Mouse (Mus musculus): ENCODE data around the gene Pgf. TPM values are rescaled to one million over a fixed set of nuclear protein-coding genes. Genes with fewer than 3 reads are reported as not detected.

Pgf gene
- polyA plus RNA-seq, 1 experiment from 2014 or later, result 13.1 TPM

GRCm38 (mm10) chr12:85170284-85170947 lies 7.2 kb downstream of the Pgf start:
- H3K9me3 ChIP-seq (ENCODE audit: control insufficient read depth, low read length), result no peaks in the 10 kb centered on the region
- no peaks in the 10 kb centered on the region for H3K36me3 ChIP-seq (ENCODE audit: control insufficient read depth, insufficient read depth, low read length)
- no peak overlapping the region for H3K4me3 ChIP-seq (ENCODE audit: low read length)
- H3K4me2 ChIP-seq (ENCODE audit: low read length), result no peak overlapping the region
- peak overlapping the region; percentile 49 for H3K27ac ChIP-seq (ENCODE audit: low read depth, low read length)
- no peak overlapping the region for H3K9ac ChIP-seq (ENCODE audit: low read depth, low read length)
- 81% methylated on average over 11 of the region's 11 CpGs for WGBS
- peak; percentile 58; the same call in 1 of the 2 replicates for ATAC-seq
- no peaks in the 10 kb centered on the region; the same call in 1 of the 2 replicates for H3K27me3 ChIP-seq (replicated peaks; ENCODE audit: control insufficient read depth, insufficient read depth, low read length)
- H3K4me1 ChIP-seq (ENCODE audit: control insufficient read depth, insufficient read depth, low read depth, low read length), result peaks cover 10% of the 10 kb centered on the region; the same call in 1 of the 2 replicates

GRCm38 (mm10) chr12:85169877-85170276 lies 7.7 kb downstream of the Pgf start:
- Histone ChIP-seq H3K27me3 (replicated peaks; ENCODE audit: control insufficient read depth, insufficient read depth, low read length) (no peaks in the 10 kb centered on the region; the same call in 1 of the 2 replicates), H3K36me3 (ENCODE audit: control insufficient read depth, insufficient read depth, low read length) (no peaks in the 10 kb centered on the region), H3K4me2 (ENCODE audit: low read length) (peak overlapping the region; percentile 50; the same call in 1 of the 2 replicates), H3K9me3 (ENCODE audit: control insufficient read depth, low read length) (no peaks in the 10 kb centered on the region), H3K4me1 (ENCODE audit: control insufficient read depth, insufficient read depth, low read depth, low read length) (peaks cover 9% of the 10 kb centered on the region; the same call in 1 of the 2 replicates), H3K9ac (ENCODE audit: low read depth, low read length) (no peak overlapping the region), H3K4me3 (ENCODE audit: low read length) (no peak overlapping the region), H3K27ac (ENCODE audit: low read depth, low read length) (peak overlapping the region; percentile 49)
- peak; percentile 86 for ATAC-seq
- 50% methylated on average over 3 of the region's 3 CpGs for WGBS

GRCm38 (mm10) chr12:85169117-85169858 lies 8.3 kb downstream of the Pgf start:
- Histone ChIP-seq H3K36me3 (ENCODE audit: control insufficient read depth, insufficient read depth, low read length) (no peaks in the 10 kb centered on the region), H3K9me3 (ENCODE audit: control insufficient read depth, low read length) (no peaks in the 10 kb centered on the region), H3K4me3 (ENCODE audit: low read length) (peak overlapping the region; percentile 34), H3K27me3 (replicated peaks; ENCODE audit: control insufficient read depth, insufficient read depth, low read length) (no peaks in the 10 kb centered on the region; the same call in 1 of the 2 replicates), H3K4me1 (ENCODE audit: control insufficient read depth, insufficient read depth, low read depth, low read length) (peaks cover 9% of the 10 kb centered on the region; the same call in 1 of the 2 replicates), H3K4me2 (ENCODE audit: low read length) (peak overlapping the region; percentile 50), H3K27ac (ENCODE audit: low read depth, low read length) (peak overlapping the region; percentile 49), H3K9ac (ENCODE audit: low read depth, low read length) (peak overlapping the region; percentile 47)
- peak; percentile 87 for ATAC-seq
- 25% methylated on average over 27 of the region's 27 CpGs for WGBS

GRCm38 (mm10) chr12:85166631-85167030 lies 11.0 kb downstream of the Pgf start:
- Histone ChIP-seq H3K27ac (ENCODE audit: low read depth, low read length) (no peak overlapping the region), H3K9me3 (ENCODE audit: control insufficient read depth, low read length) (no peaks in the 10 kb centered on the region), H3K4me1 (ENCODE audit: control insufficient read depth, insufficient read depth, low read depth, low read length) (peaks cover 4% of the 10 kb centered on the region; the same call in 1 of the 2 replicates), H3K9ac (ENCODE audit: low read depth, low read length) (no peak overlapping the region), H3K36me3 (ENCODE audit: control insufficient read depth, insufficient read depth, low read length) (no peaks in the 10 kb centered on the region), H3K4me2 (ENCODE audit: low read length) (no peak overlapping the region), H3K4me3 (ENCODE audit: low read length) (no peak overlapping the region), H3K27me3 (replicated peaks; ENCODE audit: control insufficient read depth, insufficient read depth, low read length) (no peaks in the 10 kb centered on the region)
- 90% methylated on average over 9 of the region's 9 CpGs for WGBS
- no peak for ATAC-seq

- H3K9me3 ChIP-seq (ENCODE audit: control insufficient read depth, low read length), result no peaks in the 10 kb centered on the region
- no peak overlapping the region for H3K27ac ChIP-seq (ENCODE audit: low read depth, low read length)
- no peak overlapping the region for H3K4me2 ChIP-seq (ENCODE audit: low read length)
- H3K4me1 ChIP-seq (ENCODE audit: control insufficient read depth, insufficient read depth, low read depth, low read length), result peaks cover 4% of the 10 kb centered on the region; the same call in 1 of the 2 replicates
- H3K36me3 ChIP-seq (ENCODE audit: control insufficient read depth, insufficient read depth, low read length), result no peaks in the 10 kb centered on the region
- H3K4me3 ChIP-seq (ENCODE audit: low read length), result no peak overlapping the region
- H3K9ac ChIP-seq (ENCODE audit: low read depth, low read length), result no peak overlapping the region
- 78% methylated on average over 5 of the region's 5 CpGs for WGBS
- no peak for ATAC-seq
- no peaks in the 10 kb centered on the region for H3K27me3 ChIP-seq (replicated peaks; ENCODE audit: control insufficient read depth, insufficient read depth, low read length)
Measured at GRCm38 (mm10) chr12:85164996-85165395, 12.6 kb downstream of the Pgf start.

- Histone ChIP-seq H3K4me2 (ENCODE audit: low read length) (no peak overlapping the region), H3K27ac (ENCODE audit: low read depth, low read length) (no peak overlapping the region), H3K4me1 (ENCODE audit: control insufficient read depth, insufficient read depth, low read depth, low read length) (no peaks in the 10 kb centered on the region), H3K27me3 (replicated peaks; ENCODE audit: control insufficient read depth, insufficient read depth, low read length) (no peaks in the 10 kb centered on the region), H3K36me3 (ENCODE audit: control insufficient read depth, insufficient read depth, low read length) (no peaks in the 10 kb centered on the region), H3K4me3 (ENCODE audit: low read length) (no peak overlapping the region), H3K9ac (ENCODE audit: low read depth, low read length) (no peak overlapping the region), H3K9me3 (ENCODE audit: control insufficient read depth, low read length) (no peaks in the 10 kb centered on the region)
- WGBS, result 86% methylated on average over 5 of the region's 5 CpGs
- no peak for ATAC-seq
Measured at GRCm38 (mm10) chr12:85159592-85159991, 18.0 kb downstream of the Pgf start.

- no peaks in the 10 kb centered on the region for H3K27me3 ChIP-seq (replicated peaks; ENCODE audit: control insufficient read depth, insufficient read depth, low read length)
- no peaks in the 10 kb centered on the region for H3K4me1 ChIP-seq (ENCODE audit: control insufficient read depth, insufficient read depth, low read depth, low read length)
- ATAC-seq, result no peak
- H3K27ac ChIP-seq (ENCODE audit: low read depth, low read length), result no peak overlapping the region
- H3K9me3 ChIP-seq (ENCODE audit: control insufficient read depth, low read length), result no peaks in the 10 kb centered on the region
- no peak overlapping the region for H3K4me2 ChIP-seq (ENCODE audit: low read length)
- no peak overlapping the region for H3K9ac ChIP-seq (ENCODE audit: low read depth, low read length)
- H3K4me3 ChIP-seq (ENCODE audit: low read length), result no peak overlapping the region
- no peaks in the 10 kb centered on the region for H3K36me3 ChIP-seq (ENCODE audit: control insufficient read depth, insufficient read depth, low read length)
- 94% methylated on average over 8 of the region's 8 CpGs for WGBS
Measured at GRCm38 (mm10) chr12:85158801-85159200, 18.8 kb downstream of the Pgf start.

- H3K27me3 ChIP-seq (replicated peaks; ENCODE audit: control insufficient read depth, insufficient read depth, low read length), result no peaks in the 10 kb centered on the region
- no peaks in the 10 kb centered on the region for H3K4me1 ChIP-seq (ENCODE audit: control insufficient read depth, insufficient read depth, low read depth, low read length)
- 84% methylated on average over 14 of the region's 14 CpGs for WGBS
- H3K9ac ChIP-seq (ENCODE audit: low read depth, low read length), result no peak overlapping the region
- H3K4me3 ChIP-seq (ENCODE audit: low read length), result no peak overlapping the region
- ATAC-seq, result no peak
- H3K4me2 ChIP-seq (ENCODE audit: low read length), result no peak overlapping the region
- H3K9me3 ChIP-seq (ENCODE audit: control insufficient read depth, low read length), result no peaks in the 10 kb centered on the region
- H3K27ac ChIP-seq (ENCODE audit: low read depth, low read length), result no peak overlapping the region
- no peaks in the 10 kb centered on the region for H3K36me3 ChIP-seq (ENCODE audit: control insufficient read depth, insufficient read depth, low read length)
Measured at GRCm38 (mm10) chr12:85157797-85158460, 19.7 kb downstream of the Pgf start.

GRCm38 (mm10) chr12:85156324-85156723 lies 21.3 kb downstream of the Pgf start:
- ATAC-seq, result no peak
- Histone ChIP-seq H3K4me2 (ENCODE audit: low read length) (no peak overlapping the region), H3K9ac (ENCODE audit: low read depth, low read length) (no peak overlapping the region), H3K27me3 (replicated peaks; ENCODE audit: control insufficient read depth, insufficient read depth, low read length) (no peaks in the 10 kb centered on the region), H3K4me1 (ENCODE audit: control insufficient read depth, insufficient read depth, low read depth, low read length) (peaks cover 3% of the 10 kb centered on the region; the same call in 1 of the 2 replicates), H3K36me3 (ENCODE audit: control insufficient read depth, insufficient read depth, low read length) (no peaks in the 10 kb centered on the region), H3K27ac (ENCODE audit: low read depth, low read length) (no peak overlapping the region), H3K9me3 (ENCODE audit: control insufficient read depth, low read length) (no peaks in the 10 kb centered on the region), H3K4me3 (ENCODE audit: low read length) (no peak overlapping the region)
- WGBS, result 70% methylated on average over 6 of the region's 6 CpGs

All from hindbrain, embryonic 16.5 days (tissue).